Mouse (Mus musculus) layer of hippocampus, adult 2 months (tissue): ENCODE measurements around the gene Slc22a14. TPM values are rescaled to one million over a fixed set of nuclear protein-coding genes. Genes with fewer than 3 reads are reported as not detected.
"Not testable (repeated sequence)": the region's sequence is repeated elsewhere in the genome, so short reads cannot be mapped to it uniquely, and the experiment has no call there.

Experiments
- DNase-seq, 2 experiments: peaks; one replicate each; pipeline ENCODE4 v3.0.0; 2022; ENCODE audit warnings: low spot score in 2 of 2
- H3K27ac ChIP-seq: fragments of 200-600 bp; 2 replicates; pipeline ENCODE4 v1.8.1; 2022
- H3K4me3 ChIP-seq: fragments of 200-600 bp; 2 replicates; pipeline ENCODE4 v1.8.1; 2022; ENCODE audit warnings: mild to moderate bottlenecking
- CTCF ChIP-seq: fragments of 200-600 bp; conservative IDR thresholded peaks from 2 replicates; pipeline ENCODE4 v1.8.1; 2022; ENCODE audit warnings: antibody characterized with exemption, mild to moderate bottlenecking, moderate library complexity
- total RNA-seq, 2 experiments: library from RNA; stranded (reverse); gene quantifications; 2 replicates each; pipeline ENCODE4 v1.2.3; 2021

The Slc22a14 gene
- total RNA-seq, 2 experiments from 2014 or later = not detected

DNA sequence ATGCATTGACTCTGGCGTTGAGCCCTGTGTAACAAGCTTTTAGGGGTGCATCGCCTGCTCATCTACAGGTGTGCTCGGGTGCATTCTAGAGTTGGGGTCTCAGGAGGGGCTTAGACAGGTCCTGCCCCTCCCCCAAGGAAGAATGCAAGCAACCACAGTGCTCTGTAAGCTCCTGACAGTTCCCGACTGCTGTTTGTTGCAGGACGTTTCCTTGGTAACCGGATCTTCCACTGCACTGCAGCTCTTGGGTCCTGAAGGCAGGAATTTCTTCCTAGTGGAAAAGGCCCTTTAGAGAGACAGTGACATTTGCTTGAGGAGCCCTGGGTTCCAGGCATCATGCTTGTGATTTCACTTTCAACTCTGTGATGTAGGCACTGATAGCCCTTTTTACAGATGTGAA is 17.2 kb upstream of the Slc22a14 start:
- no peak overlapping the region for H3K4me3 ChIP-seq
- no peak for TF ChIP-seq CTCF
- H3K27ac ChIP-seq = peak overlapping the region; percentile 23; the same call in 1 of the 2 replicates
- peak in 1 of 2 experiments; percentile 39 for DNase-seq

DNA sequence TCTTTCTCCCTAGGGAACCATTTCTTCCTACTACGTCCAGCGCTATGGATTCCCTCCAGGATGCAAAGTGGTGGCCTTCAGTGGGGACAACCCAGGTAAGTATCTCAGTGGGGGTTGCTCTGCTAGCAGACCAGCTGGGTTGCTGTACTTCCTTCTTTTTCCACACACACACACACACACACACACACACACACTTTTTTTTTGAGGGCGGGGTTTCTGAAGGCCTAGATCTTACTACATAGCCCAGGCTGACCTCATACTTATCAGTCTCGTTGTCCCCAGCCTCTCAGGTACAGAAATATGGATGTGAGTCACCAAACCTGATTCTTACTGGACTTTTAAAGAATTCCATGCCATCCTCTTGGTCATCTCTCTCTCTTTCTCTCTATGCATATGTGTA is 12.9 kb upstream of the Slc22a14 start:
- no peak for DNase-seq
- no peak overlapping the region for H3K4me3 ChIP-seq
- H3K27ac ChIP-seq = no peak overlapping the region
- TF ChIP-seq CTCF = no peak

DNA sequence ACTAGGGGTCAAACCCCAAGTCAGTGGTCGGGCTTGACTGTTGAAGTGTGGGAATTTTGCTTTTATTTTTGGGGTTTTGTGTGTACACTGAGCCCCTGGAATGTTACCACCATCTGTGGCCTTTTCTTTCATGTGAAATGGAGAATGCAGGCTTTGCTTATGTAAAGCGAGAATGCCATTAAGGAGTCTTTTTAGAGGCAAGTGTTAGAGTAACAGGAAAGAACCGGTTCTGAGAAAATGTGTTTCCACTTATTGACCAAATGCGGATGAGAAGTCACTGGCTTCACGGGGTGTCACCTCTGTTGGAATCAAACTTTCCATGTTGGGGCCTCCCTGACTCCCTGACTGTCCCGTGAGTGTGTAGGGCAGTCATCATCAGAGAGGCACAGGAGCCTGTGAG is 10.2 kb upstream of the Slc22a14 start:
- no peak overlapping the region for H3K27ac ChIP-seq
- TF ChIP-seq CTCF = no peak
- no peak for DNase-seq
- no peak overlapping the region for H3K4me3 ChIP-seq

DNA sequence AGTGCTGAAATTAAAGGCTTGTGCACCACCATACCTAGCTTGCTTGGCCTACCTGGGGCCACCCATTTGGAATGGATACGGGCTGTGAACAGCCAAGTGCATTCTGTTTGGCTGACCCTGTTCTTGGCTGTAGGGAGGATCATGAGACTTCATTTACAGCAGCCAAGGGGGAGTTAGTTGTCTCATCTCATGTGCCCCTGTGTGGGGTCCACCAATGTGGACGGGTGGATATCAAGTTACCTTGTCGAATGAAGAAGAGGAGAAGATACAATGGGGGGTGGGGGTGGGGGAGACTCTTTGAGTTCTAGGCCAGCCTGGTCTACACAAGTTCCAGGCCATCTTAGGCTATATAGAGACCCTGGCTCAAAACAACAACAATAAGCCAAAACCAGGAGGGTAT is 9.7 kb upstream of the Slc22a14 start:
- H3K27ac ChIP-seq = no peak overlapping the region
- no peak overlapping the region for H3K4me3 ChIP-seq
- no peak for DNase-seq
- no peak for TF ChIP-seq CTCF

DNA sequence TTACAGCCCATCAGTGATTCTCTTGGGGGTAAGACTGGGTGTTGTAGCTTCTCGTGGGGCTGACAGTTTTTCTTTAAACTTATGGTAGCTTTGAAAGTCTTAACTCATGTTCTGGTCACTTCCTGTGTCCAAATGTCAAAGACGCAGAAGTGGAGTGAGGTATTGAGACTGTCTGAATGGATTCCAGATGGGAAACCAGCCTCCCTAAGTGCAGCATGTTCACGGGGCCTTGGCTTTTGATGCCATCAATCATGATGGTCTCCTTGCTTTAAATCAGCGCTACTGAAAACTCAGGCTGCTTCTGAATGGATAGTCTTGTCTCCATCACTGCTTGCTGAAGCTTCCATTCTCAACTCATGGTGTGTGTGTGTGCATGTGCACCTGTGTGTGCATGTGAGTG is 5.9 kb upstream of the Slc22a14 start:
- TF ChIP-seq CTCF = no peak
- H3K27ac ChIP-seq = no peak overlapping the region
- no peak for DNase-seq
- no peak overlapping the region for H3K4me3 ChIP-seq

DNA sequence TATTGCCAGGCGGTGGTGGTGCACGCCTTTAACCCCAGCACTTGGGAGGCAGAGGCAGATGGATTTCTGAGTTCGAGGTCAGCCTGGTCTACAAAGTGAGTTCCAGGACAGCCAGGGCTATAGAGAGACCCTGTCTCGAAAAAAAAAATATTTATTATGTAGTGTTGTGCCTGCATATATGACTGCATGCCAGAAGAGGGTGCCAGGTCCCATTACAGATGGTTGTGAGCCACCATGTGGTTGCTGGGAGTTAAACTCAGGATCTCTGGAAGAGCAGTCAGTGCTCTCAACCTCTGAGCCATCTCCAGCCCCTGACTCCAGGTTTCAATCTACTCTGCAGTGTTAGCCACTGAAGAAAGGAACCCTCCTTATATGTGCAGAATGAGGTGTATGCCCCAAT is 5.4 kb upstream of the Slc22a14 start:
- H3K27ac ChIP-seq, DNase-seq, H3K4me3 ChIP-seq: not testable (repeated sequence)
- peak; percentile 44 for TF ChIP-seq CTCF

DNA sequence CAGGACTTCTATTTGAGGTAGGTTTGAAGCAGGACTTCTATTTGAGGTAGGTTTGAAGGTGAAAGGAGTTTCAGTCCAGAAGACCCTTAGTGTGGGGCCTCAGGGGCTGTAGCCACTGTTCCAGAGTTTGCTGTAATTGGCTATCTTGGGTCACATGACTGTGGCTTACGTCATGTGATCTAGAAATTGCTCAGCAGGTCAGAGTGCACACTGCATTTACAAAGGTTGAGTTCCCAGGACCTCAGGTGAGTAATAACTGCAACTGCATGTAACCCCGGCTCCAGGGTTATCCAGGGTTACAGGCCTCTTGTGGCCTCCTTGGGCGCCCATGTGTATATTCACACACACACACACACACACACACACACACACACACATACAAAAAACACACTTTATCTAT is 3.0 kb upstream of the Slc22a14 start:
- DNase-seq = no peak
- no peak for TF ChIP-seq CTCF
- H3K4me3 ChIP-seq = no peak overlapping the region

DNA sequence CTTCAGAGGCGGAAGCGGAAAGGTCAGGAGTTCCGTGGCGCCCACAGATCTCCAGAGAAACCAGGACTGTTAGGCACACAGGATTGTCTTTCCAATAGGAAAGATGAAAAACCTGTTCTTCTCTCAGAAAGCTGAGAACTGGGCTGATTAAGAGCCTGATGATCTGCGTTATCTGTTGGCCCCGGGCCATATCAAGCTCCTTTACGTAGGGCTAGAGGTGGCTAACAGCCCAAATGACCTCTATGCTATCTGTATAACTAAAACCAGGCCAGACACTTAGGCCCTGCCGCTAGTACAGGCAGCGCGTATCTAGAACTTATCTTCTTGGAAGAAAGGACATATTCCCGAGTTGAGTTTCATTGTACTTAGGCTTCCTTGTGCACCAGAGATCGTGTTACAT is 2.1 kb downstream of the Slc22a14 start:
- TF ChIP-seq CTCF = no peak
- Histone ChIP-seq H3K4me3 (no peak overlapping the region), H3K27ac (no peak overlapping the region)
- DNase-seq = no peak

More for the DNA sequence above, 3.0 kb upstream of the Slc22a14 start:
- H3K27ac ChIP-seq = no peak overlapping the region

DNA sequence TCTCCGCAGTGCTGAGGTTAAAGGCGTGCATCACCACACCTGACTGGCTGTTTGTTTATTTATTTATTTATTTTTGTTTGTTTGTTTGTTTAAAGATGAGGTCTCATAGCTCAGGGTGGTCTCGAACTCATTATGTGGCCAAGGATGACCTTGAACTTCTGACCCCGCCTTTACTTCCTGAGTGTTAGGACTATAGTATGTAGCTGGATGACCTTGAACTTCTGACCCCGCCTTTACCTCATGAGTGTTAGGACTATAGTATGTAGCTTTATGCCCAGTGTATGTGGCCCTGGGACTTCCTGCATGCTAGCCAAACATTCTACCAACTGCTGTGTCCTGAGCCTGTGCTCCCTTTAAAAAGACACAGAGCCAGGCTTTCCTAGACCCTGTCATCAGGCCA is 3.9 kb downstream of the Slc22a14 start:
- TF ChIP-seq CTCF = no peak
- Histone ChIP-seq H3K27ac (no peak overlapping the region), H3K4me3 (no peak overlapping the region)
- no peak for DNase-seq

DNA sequence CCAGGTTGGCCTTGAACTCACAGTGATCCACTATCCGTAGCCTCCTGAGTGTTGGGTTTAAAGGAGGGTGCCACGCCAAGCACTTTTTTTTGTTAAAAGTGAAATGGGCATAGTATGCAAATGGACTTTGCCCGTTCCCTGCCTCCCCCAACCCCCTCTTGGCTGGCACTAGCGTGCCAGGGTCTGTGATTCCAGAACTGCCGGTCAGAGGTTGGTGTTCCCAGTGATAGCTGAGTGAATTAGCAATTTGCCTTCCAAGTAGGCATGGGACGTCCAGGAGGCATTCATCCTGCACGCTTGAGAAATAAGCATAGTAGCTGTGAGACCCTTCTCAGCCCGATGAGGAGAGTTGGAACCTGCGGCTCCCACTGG is 7.3 kb downstream of the Slc22a14 start:
- Histone ChIP-seq H3K4me3 (peak overlapping the region; percentile 78), H3K27ac (no peak overlapping the region)
- no peak for DNase-seq
- no peak for TF ChIP-seq CTCF

DNA sequence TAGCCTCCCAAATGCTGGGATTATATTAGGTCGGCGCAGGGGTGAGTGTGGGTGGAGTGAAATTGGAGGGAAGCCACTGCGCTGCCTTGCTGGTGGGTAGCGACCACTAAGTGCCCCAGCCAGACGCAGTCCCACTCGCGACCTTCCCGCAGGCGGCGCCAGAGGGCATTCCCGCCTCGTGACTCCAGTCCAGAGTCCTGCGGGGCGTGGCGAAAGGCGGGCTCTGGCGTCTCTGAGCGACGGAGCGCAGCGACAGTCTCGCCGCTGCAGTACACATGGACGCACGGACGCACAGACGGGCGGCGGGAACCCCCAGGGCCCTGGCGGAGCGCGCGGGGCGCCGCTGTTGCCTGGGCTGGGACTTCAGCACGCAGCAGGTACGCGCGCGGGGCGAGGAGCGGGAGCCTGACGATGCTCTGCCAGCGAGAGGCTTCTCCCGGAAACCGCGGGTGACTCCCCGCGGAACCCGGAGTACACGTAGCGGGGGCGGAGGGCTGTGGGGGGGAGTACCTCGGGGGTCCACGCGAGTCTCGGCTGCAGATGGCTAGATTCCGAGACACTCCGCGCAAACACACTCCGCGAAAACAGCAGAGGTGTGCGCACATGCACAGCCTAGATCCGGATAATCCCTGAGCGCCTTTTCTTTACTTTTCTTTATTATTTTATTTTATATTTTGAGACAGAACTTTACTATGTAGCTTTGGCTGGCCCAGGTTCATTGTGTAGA is 7.9 kb downstream of the Slc22a14 start, which contains the start of gene Xylb:
TSS of gene Xylb (plus strand) at position 51 of the 727 bp plus-strand sequence.
- peak within 1 kb of the TSS; percentile 78 for H3K4me3 ChIP-seq
- DNase-seq = peak; percentile 85 to 88
- TF ChIP-seq CTCF = peak; percentile 89
- H3K27ac ChIP-seq = peak within 1 kb of the TSS; percentile 70; the same call in 1 of the 2 replicates

DNA sequence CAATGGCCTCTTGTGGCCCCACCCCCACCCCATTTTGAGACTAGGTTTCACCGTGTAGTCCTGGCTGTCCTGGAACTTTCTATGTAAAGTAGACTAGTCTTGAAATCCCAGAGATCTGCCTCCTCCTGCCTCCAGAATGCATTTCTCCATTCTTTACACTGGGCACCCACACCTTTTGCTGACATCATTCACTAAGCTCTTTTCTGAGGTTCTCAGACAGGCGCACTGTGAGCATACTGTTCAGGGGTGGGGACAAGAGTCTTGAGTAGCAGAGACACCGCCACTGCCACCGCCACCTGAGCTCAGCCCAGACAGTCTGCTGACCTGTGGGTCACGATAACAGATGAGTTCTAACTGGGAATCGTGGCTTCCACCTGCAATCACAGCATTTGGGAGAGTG is 9.4 kb downstream of the Slc22a14 start:
- Histone ChIP-seq H3K4me3 (no peak overlapping the region), H3K27ac (no peak overlapping the region)
- no peak for DNase-seq
- no peak for TF ChIP-seq CTCF

DNA sequence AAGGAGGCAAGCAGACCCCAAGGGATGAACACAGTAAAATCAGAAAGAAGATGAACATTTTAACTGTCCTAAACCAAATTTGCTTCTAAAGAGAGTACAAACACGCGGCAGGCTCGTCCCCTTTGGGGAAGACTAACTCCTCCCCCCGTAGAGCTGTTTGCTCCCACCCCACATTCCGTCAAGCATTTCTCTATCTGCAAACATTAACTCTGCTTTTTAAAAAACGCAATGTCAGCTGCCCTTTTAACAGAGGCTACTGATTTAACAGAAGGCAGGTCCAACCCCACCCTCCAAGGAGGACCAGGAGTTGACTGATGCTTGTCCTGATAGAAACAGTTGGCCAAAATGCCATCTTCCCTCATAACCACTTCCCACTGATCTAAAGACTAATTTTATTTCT is 11.4 kb downstream of the Slc22a14 start:
- DNase-seq = no peak
- no peak overlapping the region for H3K27ac ChIP-seq
- no peak for TF ChIP-seq CTCF

DNA sequence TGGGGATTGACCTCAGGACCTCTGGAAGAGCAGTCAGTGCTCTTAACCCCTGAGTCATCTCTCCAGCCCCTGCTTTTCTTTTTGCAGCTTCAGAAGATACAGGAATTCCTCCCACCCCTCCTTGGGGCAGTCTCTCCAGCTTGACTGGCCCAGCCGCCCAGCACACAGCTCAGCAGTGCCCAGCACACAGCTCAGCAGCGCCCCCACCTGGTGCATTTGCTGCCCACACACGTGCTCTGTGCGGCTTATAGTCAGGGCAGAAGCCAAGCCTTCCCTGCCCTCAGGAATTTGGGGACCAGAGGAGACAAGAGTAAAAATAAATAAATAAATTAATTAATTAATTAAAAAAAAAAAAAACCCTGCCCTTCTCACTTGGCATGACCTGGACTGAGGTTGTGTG is 13.3 kb downstream of the Slc22a14 start:
- H3K27ac ChIP-seq = 0 out of 2 replicates have a peak overlapping the region, but pooled peaks have one; percentile 14
- TF ChIP-seq CTCF = peak; percentile 86
- H3K4me3 ChIP-seq = no peak overlapping the region
- peak; percentile 44 to 76 for DNase-seq

More for the DNA sequence above, 11.4 kb downstream of the Slc22a14 start:
- no peak overlapping the region for H3K4me3 ChIP-seq
